Mouse (Mus musculus) skeletal muscle tissue, postnatal 0 days (tissue): Measurements from ENCODE around the gene Ipo11. TPM values are rescaled to one million over a fixed set of nuclear protein-coding genes. Genes with fewer than 3 reads are reported as not detected.

Experiments used
- polyA plus RNA-seq: library from polyadenylated mRNA; unstranded; fragments of >200 nt; fragmentation: Nextera tagmentation; extraction: Ambion mirVana; gene quantifications from 2 replicates; pipeline ENCODE4 v1.2.1, GENCODE M21; 2015

The Ipo11 gene
- polyA plus RNA-seq, result 16.1 and 16.6 TPM in 2 replicates

GRCm38 (mm10) chr13:106936256-106937137, at the start of gene Ipo11:
TSS of gene Ipo11 (minus strand) at chr13:106936958.

GRCm38 (mm10) chr13:106946594-106947540, 10.1 kb upstream of the Ipo11 start, which contains the start of gene Dimt1:
TSS of gene Dimt1 (plus strand) at chr13:106947127.

Other genes starting within 250 kb of the Ipo11 start
- 14.6 and 16.0 TPM in 2 replicates for gene Dimt1, start 10.2 kb upstream of the Ipo11 start, polyA plus RNA-seq
- gene Kif2a, start 85.2 kb upstream of the Ipo11 start, polyA plus RNA-seq, result 13.6 and 14.5 TPM in 2 replicates